Mouse (Mus musculus) left cerebral cortex, adult 8-10 months (tissue): ENCODE measurements around the gene Dnmt3a. TPM values are rescaled to one million over a fixed set of nuclear protein-coding genes. Genes with fewer than 3 reads are reported as not detected.

Experiments
- DNase-seq, 2 experiments: peaks; one replicate each; pipeline ENCODE4 v3.0.0; 2022; ENCODE audit warnings: low spot score in 2 of 2
- total RNA-seq, 4 experiments: library from RNA; stranded (reverse); gene quantifications; 2 replicates each; pipeline ENCODE4 v1.2.4; 2022

The Dnmt3a gene
- total RNA-seq, result 100 to 1,000 TPM; 101 to 108 (median 103) TPM

DNA sequence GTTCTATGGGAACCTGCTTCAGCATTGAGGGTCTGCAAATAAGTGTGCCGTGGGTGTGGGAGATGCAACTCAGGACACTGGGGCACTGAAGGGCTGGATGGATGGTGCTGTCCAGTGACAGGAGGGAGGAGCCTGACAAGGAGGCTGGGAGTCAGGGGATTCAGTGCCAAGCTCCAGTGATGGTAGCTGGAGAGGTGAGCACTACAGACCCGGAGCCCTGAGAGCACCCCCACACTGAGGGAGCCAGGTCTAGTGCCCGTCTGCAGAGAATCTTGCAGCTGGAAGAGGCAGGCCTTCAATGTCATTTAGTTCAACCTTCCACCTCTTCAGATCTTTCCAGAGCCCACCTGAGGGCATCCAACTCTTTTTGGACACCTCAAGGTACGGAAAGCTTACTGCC, at the start of gene Dnmt3a:
Dnmt3a (plus strand) TSS at position 156 of the 400 bp plus-strand sequence.
- no peak for DNase-seq

DNA sequence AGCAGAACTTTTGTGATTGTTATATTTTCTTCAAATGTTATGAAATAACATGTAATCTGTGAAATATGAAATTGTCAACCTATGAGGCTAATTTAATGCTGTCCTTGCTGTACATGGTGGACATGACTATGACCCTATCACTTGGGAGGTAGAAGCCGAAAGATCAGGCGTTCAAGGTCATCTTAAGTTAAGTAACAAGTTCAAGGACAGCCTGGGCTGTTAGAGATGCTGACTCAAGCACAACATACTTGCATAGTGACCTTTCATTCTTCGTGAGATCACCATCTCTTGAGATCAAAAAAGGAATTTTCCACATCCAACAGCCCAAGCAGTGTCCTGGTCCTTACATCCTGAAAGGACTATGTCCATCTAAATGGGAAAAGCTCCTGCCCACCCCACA, 49.6 kb upstream of the Dnmt3a start:
- no peak for DNase-seq

DNA sequence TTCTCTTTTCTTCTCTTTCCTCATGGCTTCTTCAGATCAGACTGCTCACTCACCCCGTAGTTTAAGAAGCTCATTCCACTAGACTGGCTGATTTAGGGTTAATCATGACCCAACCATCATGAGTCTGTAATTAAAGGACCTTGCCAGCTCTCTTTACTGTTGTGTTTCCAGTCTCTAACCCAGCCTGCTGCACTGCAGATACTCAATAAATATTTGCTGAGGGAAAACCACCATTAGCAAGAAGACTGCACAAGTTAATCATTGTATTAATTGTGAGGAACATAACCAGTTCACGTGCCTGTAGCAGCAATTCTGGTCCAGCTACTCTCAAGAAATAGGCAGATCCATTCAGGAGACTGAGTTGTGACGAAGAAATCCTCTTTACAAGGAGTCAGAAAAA, 47.7 kb upstream of the Dnmt3a start:
- no peak for DNase-seq

DNA sequence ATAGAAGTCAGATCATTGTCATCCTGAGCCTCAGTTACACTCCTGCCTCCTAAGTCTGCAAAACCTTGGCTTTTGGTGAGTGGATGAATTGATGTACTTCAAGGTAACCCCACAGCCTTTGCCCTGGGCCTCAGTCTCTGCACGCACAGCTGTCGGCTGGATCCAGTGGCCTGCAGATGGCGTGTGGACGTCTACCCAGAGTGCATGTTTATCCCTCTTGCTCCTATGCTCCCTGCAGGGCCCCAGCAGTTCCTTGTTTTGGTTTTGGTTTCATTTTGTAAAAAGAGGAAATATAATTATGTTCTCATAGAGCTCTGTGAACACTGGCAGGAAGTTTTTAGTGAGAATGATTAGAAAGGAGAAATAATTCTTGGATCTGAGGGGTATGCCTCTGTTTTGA, 46.4 kb upstream of the Dnmt3a start:
- DNase-seq, result no peak

DNA sequence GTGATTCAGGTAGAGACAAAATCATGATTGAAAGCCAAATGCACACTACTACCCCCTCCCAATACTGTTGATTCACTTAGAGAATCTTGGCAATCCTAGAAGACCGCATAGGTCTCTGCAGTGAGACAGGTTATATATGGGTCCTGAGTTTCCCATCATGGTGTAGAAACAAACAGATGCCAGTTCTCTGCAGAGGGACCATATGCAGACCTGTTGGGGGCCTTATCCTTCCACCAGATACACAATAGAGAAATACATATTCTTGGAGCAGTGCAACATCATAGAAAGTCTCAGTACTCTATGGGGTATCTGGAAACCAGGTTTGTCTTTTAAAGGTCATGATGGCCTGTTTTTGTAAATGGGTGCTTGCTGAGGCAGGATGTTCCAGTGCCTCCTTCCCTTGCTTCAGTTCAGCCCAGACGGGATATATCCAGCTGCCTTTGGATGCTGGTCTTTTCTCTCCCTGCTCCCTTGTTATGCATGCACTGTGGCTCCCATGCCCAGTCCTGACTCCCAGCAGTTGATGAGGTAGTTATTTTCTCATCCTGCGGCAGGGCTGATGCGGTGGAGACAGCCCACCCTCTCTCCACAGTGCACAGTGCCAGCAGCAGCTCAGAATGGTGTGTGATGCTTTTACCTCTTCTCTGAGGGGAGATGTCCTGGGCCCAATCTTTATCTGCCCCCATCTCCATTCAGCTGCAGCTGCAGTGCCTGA, 44.8 kb upstream of the Dnmt3a start:
- no peak for DNase-seq

DNA sequence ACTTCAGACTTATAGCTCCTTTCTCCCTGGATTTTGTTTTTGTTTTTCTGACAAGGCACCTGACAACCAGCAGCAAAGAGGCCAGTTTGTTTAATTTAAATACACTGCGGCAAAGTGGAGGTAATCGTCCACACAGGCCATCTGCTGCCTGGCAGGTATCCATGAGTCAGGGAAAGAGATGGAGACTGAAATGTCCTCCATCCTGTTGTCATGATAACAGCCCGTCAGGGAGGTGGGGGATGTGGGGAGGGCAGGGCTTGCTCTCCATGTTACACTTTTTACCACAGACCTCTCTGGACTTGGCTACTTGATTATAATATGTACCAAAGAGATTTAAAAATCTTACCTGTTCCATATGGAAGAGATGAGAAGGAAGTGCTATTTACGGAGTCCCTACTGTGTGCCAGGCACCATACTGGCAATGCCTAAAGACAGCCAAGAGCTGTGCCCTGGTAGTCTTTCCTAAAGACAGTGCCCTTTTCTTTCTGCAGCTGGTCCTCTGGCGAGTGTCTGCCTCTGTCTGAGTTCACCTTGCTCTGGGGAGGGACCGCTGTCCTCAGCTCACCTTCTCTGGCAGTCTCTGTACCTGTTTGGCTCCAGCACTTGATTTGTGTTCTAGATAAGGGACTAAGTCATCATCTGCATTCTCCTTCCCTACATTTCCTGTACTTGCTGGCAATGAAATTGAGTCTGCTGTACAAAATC, 44.1 kb upstream of the Dnmt3a start:
- no peak for DNase-seq

DNA sequence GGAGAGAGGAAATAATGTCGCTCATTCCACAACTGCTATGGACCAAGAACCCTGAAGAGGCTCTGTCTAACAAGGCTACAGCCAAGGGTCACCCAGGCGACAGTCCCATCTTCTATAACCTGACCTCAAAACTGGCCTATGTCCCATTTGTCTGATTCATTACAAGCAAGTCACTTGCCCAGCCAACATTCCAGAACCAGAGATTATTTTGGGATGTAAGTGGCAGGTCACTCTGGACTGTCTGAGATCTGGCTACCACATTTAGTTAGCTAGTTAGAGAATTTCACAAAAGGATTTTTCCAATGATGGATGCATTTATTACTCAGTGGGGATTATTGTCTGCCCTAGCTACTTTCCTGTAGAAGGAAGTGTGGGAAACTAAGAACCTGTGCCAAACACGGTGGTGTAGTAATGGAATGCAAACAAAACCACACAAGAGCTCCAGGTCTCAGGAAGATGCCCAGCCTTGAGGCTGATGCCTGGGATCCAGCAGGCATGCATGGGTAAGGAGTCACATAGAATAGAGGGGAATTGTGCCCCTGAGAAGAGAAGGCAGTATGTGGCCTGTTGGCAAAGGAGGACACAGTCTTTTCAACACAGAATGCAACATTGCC, 41.5 kb upstream of the Dnmt3a start:
- no peak for DNase-seq

DNA sequence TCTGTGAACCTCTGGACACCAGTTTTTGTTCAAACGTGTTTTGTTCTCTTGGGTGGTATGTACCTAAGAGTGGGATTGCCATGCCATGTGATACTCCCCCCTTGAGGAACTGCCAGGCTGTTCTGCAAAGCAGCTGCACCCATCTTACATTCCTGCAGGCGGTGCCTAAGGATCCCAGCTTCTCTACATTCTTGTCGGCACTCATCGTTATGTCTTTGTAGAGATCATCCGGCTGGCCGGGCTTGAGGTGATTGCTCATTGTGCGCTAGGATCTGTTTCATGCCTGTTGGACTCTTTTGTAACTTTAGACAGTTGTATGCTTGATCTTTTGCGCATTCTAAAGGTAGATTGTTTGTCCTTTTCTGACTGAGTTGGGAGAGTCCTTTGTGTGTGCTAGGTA, 38.4 kb upstream of the Dnmt3a start:
- DNase-seq, result no peak

DNA sequence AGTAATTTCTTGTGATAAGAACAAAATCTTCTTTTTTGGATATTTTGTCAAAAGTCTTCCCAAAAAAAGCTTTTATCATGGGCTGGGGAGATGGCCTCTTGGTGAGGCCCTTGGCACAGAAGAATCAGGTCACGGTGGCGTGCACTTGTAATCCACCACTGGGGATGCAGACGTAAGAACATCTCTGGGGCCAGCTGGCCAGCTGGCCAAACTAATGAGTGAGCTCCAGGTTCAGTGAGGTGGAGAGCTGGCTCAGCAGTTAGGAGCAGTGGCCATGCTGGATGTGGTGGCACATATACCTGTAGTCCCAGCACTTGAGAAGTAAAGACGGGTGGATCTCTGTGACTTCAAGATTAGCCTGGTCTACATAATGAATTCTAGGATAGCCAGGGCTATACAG, 37.4 kb upstream of the Dnmt3a start:
- no peak for DNase-seq

DNA sequence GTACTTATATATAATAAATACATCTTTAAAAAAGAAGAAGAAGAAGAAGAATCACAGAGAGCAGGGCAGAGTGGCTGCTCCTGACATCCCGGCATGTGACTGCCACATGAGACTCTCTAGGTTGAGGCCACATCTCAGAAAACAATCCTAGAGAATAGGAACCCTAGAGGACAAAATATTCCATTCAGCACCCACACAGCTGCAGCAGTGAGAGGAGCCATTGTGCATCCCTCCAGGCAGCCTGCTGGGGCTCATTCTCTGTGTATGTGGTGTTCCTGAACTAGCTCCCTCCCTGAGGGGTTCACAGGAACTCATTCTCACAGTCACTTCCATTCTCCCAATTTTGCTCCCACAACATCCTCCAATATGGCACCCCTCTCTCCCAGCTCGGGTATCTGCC, 35.3 kb upstream of the Dnmt3a start:
- no peak for DNase-seq

DNA sequence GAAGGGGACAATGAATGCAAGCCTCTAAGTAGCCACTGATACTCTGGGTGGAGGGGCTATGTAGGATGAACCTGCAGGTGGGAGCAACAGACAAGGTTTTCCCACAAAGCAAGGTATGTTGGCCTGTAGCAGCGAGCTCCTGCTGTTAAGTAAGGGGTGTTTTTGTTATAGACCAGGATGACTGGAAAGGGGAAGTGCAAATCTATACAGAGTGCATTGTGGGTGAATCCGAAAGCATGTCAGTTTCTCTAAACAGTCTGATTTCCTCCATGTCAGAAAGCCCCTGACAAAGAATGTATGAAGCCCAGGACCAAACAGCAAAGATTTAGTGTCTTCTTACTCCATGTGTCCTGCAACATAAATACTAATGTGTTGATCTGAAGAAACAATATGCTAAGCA, 34.7 kb upstream of the Dnmt3a start:
- no peak for DNase-seq

DNA sequence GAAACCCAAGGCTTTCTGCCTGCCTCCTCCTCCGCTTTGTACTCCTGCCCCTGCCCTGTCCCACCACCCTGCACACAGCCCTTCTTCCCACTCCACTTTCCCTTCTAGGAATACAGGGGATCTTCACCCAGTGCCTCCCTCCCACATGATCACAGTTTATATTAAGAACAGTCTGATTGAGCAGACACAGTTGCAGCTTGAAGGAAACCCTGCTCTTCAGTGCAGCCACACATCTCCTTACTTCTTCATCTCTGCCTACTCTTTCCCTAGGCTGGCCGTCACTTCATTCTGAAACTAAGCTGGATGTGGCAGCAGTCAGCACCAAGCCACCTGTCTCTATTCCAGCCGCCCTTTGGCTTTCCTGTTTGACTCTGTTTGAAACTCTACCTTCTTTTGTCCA, 32.2 kb upstream of the Dnmt3a start:
- DNase-seq, result peak in 1 of 2 experiments; percentile 54

DNA sequence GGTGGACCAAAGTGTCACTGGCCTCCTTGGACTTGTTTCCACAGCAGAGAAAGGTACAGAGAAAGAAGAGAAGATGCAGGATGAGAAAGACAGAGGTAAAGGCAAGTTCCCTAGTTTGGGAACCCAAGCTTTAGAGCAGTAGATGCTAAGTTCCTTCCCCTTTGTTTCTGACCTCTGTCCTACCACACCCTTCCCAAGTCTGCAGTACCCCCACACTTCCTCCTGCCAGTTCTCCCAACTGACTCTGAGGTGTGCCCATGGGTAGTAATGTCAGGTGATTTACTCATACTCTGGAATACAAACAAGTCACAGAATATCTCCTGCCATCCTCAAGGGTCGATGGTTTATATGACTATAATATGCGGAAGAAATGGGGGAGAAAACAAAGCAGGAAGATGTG, 29.8 kb upstream of the Dnmt3a start:
- no peak for DNase-seq

DNA sequence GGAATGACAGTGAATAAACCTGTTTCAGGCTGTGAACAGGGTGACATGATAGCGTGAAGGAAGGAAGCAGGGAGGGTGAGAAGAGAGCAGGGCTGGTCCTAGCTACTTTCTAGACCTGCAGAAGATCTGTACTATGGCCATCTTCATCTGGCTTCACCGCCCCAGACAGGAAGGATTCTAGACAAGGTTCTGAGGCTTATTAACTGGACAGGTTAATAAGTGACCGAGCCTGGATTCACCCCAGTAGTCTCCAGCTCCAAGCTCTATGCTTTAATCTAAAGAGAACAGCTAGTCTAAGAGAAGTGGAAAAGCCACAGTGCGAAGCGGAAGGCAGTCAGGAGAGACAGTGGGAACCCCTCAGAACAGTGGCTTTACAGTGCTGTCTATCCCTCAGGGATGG, 28.1 kb upstream of the Dnmt3a start:
- DNase-seq, result no peak

DNA sequence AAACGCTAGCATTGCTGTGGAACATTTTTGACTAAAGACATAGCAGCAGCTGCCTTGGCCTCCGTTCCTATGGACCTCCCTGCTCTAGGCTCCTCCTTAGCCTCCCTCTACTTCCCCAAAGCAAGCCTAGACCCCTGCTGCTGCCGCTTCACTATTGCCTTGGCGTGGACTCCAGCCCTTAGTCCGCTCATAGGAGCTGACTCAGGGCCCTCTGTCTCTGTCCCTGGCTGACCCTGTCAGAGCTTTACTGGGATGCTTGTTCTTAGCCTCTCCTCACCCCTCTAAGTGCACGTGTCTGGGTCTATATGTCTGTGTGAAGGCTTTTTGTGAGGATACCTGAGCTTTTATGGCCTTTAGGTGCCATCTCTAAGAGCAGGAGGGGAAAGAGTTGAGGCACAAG, 27.5 kb upstream of the Dnmt3a start:
- DNase-seq, result no peak

DNA sequence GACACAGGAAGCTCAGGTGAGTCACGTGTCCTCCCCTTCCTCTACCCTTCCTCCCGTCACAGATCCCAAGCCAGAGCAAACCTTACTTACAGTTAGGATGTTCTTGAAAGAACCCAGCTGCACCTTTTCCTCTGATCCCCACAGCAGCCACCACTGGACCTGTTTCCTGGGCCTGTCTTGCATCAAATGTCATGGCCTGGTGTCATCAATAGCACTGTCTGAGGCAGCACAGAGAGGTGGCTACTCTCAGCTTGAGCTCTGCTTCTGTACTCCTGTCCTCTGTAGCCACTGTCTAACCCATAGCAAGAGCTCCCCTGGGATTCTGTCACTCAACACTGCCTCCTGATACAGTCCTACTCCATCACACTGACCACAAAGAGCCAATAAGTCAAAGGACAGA, 26.2 kb upstream of the Dnmt3a start:
- no peak for DNase-seq

DNA sequence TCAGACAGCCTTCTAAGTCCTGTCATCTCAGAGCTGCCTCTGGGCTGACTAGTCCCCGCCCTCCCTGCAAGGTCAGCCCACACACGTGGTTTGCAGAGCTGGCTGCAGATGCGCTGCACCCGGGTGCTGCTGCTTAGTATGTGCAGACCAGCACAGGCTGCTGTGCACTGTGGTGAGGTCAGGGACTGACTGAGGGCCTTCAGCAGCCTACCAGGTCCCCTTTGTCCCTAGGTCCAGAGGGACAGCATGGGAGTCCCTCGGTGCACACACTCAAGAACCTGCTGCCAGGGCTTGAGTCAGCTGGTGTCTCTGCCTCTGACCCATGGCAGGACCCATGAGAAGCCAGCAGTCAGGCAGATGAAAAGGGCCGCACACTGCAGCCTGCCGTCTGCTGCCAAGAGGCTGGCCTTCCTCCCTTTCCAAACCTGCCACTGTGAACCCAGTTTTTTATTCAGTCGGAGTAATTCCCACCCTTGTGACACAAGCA, 25.4 kb upstream of the Dnmt3a start:
- DNase-seq, result peak in 1 of 2 experiments; percentile 76

DNA sequence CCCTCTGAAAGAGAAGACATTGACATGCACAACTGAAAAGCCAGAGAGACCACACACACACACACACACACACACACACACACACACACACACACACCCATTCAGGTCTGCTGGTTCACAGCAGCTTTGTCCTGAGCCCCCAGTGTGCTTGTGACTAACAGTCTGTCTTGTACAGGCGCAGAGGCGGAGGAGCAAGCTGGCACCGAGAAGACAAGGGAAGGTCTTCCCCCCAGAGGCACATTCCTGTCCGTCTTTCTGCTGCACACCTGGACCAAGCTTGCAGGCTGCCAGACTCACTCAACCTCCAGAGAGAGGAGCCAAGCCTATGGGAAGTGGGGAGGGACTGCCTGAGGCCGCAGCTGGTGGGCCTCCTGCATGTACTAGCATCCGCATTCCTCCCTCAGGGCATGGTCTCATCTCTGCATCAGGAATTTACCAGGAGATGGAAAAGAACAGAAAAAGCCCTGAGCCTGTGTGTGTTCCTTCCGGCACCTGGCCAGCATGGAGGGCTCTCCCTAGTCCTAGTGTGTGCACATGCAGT, 24.8 kb upstream of the Dnmt3a start:
- DNase-seq, result no peak

DNA sequence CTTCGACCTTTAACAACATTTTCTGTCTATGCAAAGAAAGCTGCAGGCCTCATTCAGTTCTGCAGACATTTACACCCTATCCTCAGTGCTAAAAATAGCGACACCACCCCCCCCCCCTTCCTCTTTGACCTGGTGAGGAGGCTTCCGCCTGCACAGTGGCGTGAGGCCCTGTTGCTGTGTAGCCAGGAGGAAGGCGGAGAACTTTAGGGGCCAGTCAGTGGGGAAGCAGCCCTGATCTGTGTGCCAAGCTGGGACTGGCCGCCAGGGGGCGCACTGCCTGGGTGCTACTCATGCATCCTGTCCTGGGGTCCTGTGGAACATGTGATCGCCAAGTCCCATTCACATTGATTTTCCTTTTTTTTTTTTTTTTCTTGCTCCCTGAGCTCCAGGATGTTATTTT, 24.3 kb upstream of the Dnmt3a start:
- DNase-seq, result peak; percentile 77 to 79

DNA sequence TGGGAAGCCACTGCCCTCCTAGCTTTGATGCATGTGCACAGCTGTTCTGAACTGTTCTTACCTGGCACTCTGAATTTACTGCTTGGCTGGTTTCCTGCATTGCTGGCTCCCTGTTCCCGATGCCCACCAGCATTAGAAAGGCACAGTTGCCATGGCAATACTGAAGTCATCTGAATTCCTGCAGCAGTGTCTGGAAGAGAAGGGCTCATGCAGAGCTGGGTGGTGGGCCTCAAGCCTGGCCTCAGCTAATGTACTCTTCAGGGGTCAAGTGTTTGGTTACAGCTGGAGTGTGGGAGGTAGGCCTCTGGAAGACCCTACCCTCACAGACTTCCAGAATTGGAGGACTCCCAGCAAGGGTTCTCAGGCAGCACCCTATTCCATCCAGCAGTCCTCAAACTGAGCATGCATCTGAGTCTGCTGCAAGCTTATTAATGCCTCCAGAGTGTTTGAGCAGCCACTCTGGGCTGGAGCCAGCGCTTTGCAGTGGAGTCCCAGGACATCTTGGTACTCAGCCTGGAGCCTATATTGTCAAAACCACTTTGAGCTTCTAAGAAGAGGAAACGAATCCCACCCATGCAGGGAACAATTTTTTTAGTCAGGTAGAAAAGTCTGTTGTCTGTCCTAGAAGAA, 22.5 kb upstream of the Dnmt3a start:
- no peak for DNase-seq

DNA sequence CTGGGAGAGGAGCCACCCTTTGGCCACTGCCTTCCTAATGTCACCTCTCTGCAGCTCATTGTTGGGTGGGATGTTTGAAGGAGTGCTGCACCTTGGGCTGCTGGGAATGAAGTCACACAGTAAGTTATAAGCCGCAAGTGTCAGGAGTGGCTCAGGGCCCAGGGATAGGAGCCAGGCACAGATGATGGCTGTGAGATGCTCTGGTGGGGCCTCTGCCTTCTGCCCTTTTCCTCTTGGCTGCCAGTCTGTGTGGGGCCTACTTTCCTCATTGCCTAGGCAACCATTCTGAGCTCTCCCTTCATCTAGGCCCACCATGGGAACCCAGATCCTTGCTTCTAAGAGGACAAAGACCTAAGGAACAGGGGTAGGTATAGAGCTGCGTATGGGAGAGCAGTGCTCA, 21.5 kb upstream of the Dnmt3a start:
- DNase-seq, result no peak

DNA sequence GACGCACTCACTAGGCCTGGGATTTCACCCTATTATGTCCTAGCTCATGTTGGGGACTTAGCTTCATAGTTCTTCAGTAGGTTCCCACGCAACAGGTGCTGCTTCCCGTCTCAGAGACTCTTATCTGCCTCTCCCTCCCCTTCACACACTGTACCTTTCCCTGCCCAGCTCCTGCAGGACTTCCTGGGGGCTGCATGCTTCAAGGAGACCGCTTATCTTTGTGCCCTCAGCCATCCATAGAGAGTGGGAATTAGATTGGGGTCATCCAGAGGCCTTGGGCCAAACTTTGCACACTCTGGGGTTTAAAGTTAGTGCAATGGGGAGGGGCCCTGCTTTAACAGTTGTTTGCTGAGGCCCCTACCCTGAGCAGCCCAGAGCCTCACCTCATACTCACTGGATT, 21.1 kb upstream of the Dnmt3a start:
- no peak for DNase-seq
